Mouse (Mus musculus): Measurements from ENCODE around the gene Fam83g.

Fam83g gene

GRCm38 (mm10) chr11:61674839-61675159, 9.1 kb upstream of the Fam83g start:
- DNase-seq, result no peak

- DNase-seq, result no peak
Observed at GRCm38 (mm10) chr11:61675332-61675731, 8.6 kb upstream of the Fam83g start.

- no peak for DNase-seq
Observed at GRCm38 (mm10) chr11:61676216-61676854, 7.6 kb upstream of the Fam83g start.

- DNase-seq, result no peak
Observed at GRCm38 (mm10) chr11:61677709-61678108, 6.2 kb upstream of the Fam83g start.

- DNase-seq, result no peak
Observed at GRCm38 (mm10) chr11:61679091-61679866, 4.6 kb upstream of the Fam83g start.

- no peak for DNase-seq
Observed at GRCm38 (mm10) chr11:61685119-61685725, 1.3 kb downstream of the Fam83g start.

- no peak for DNase-seq
Observed at GRCm38 (mm10) chr11:61686141-61686540, 2.2 kb downstream of the Fam83g start.

- DNase-seq, result no peak
Observed at GRCm38 (mm10) chr11:61686906-61687453, 3.1 kb downstream of the Fam83g start.

GRCm38 (mm10) chr11:61687595-61687994, 3.7 kb downstream of the Fam83g start:
- DNase-seq, result no peak

GRCm38 (mm10) chr11:61692996-61693395, 9.1 kb downstream of the Fam83g start:
- DNase-seq, result peak; percentile 82

GRCm38 (mm10) chr11:61698852-61699251, 15.0 kb downstream of the Fam83g start:
- no peak for DNase-seq

- no peak for DNase-seq
Observed at GRCm38 (mm10) chr11:61699460-61699859, 15.6 kb downstream of the Fam83g start.

- DNase-seq, result peak; percentile 57
Observed at GRCm38 (mm10) chr11:61699933-61700332, 16.0 kb downstream of the Fam83g start.

GRCm38 (mm10) chr11:61701696-61702095, 17.8 kb downstream of the Fam83g start:
- DNase-seq, result no peak

GRCm38 (mm10) chr11:61702494-61702893, 18.6 kb downstream of the Fam83g start:
- no peak for DNase-seq

GRCm38 (mm10) chr11:61705581-61705980, 21.7 kb downstream of the Fam83g start:
- DNase-seq, result no peak

GRCm38 (mm10) chr11:61706232-61706631, 22.3 kb downstream of the Fam83g start:
- DNase-seq, result no peak

GRCm38 (mm10) chr11:61708928-61709327, 25.0 kb downstream of the Fam83g start:
- no peak for DNase-seq

- no peak for DNase-seq
Observed at GRCm38 (mm10) chr11:61713157-61713855, 29.4 kb downstream of the Fam83g start.

GRCm38 (mm10) chr11:61714346-61715117, 30.6 kb downstream of the Fam83g start:
- DNase-seq, result peak; percentile 74

- no peak for DNase-seq
Observed at GRCm38 (mm10) chr11:61715130-61715529, 31.2 kb downstream of the Fam83g start.

- DNase-seq, result no peak
Observed at GRCm38 (mm10) chr11:61717990-61718389, 34.1 kb downstream of the Fam83g start.

All from cerebellum, adult 11-12 months (tissue).